Mouse (Mus musculus) kidney, embryonic 16.5 days (tissue): Measurements from ENCODE around the gene Arhgef28. TPM values are rescaled to one million over a fixed set of nuclear protein-coding genes. Genes with fewer than 3 reads are reported as not detected.

ENCODE experiments used
- ATAC-seq: fragments of 200-750 bp; cut with Nextera tagmentation; 2 replicates; pipeline ENCODE4 v1.8.0; 2017; ENCODE audit warnings: moderate TSS enrichment; ENCODE audit not compliant: low FRiP score, low TSS enrichment
- H3K27ac ChIP-seq: fragments of 300-500 bp; sonication (generic); 2 replicates; pipeline ENCODE4 v1.5.1; 2014; ENCODE audit warnings: low read length
- H3K27me3 ChIP-seq: fragments of 300-500 bp; sonication (generic); 2 replicates; pipeline ENCODE4 v1.6.1; 2014; ENCODE audit warnings: low read length, control low read depth, mixed read lengths; ENCODE audit not compliant: insufficient read depth
- H3K36me3 ChIP-seq: fragments of 300-500 bp; sonication (generic); 2 replicates; pipeline ENCODE4 v1.6.1; 2014; ENCODE audit warnings: low read length, control low read depth, mixed read lengths; ENCODE audit not compliant: insufficient read depth
- H3K4me1 ChIP-seq: fragments of 300-500 bp; sonication (generic); 2 replicates; pipeline ENCODE4 v1.6.1; 2014; ENCODE audit warnings: low read length, control low read depth, mixed read lengths; ENCODE audit not compliant: insufficient read depth
- H3K4me2 ChIP-seq: fragments of 300-500 bp; sonication (generic); replicated peaks from 2 replicates; pipeline ENCODE4 v1.6.1; 2014; ENCODE audit warnings: low read depth, low read length
- H3K4me3 ChIP-seq: fragments of 300-500 bp; sonication (generic); 2 replicates; pipeline ENCODE4 v1.5.1; 2014; ENCODE audit warnings: mild to moderate bottlenecking, low read length
- H3K9ac ChIP-seq: fragments of 300-500 bp; sonication (generic); replicated peaks from 2 replicates; pipeline ENCODE4 v1.6.1; 2014; ENCODE audit warnings: low read length
- H3K9me3 ChIP-seq: fragments of 300-500 bp; sonication (generic); 2 replicates; pipeline ENCODE4 v1.6.1; 2016; ENCODE audit warnings: low read length, control low read depth
- WGBS: fragments of 180-500 bp; shearing (Covaris S2); extraction: QIAGEN DNeasy Blood & Tissue Kit; methylation state at CpG from one replicate; pipeline ENCODE4 v1.1.7; 2014; 5-methylcytosine and 5-hydroxymethylcytosine counted together
- polyA plus RNA-seq: library from polyadenylated mRNA; unstranded; fragments of >200 nt; fragmentation: Nextera tagmentation; extraction: Ambion mirVana; gene quantifications from 2 replicates; pipeline ENCODE4 v1.2.1, GENCODE M21; 2015

The Arhgef28 gene
- polyA plus RNA-seq: 45.1 and 51.2 TPM in 2 replicates

DNA sequence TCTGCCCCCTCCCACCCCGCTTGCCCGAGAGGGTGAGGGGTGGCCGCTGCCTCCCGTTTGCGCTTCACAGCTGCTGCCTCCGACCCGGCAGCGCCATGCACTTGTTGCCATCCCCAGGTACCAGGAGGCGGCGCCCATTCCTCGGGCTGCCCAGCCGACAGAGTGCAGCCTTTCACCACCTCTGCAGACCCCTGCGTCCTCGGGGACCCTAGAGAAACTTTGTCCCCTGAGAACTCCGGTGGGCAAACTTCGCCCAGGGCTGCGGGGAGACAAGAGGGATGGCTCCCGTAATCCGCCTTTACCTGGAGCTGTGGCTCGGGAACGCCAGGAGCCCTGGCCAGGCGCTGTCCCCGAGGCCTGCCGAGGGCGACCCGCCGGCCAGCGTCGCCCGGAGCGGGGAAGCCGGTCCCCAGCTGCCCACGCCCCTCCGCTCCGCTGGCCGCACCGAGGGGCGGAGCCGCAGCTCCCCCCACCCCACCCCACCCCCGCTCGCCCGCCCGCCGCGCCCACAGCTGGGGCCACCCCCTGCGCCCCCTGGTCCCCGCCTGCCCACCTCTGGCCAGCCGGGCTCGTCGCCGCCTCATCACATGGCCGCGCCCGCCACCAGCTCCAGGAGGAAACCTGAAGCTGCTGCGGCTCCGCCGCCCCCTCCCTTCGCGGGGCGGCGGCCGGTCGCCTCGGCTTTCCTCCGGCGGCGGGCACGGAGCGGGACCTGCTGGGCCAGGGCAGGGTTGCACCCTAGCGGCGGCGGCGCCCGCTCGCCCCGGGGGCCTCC is at the start of gene Arhgef28:
Arhgef28 (minus strand) TSS at position 669 of the 775 bp plus-strand sequence.
- H3K4me3 ChIP-seq: peak within 1 kb of the TSS; percentile 66
- WGBS: under 1% methylated on average over 51 of the region's 76 CpGs
- peak; percentile 94 for ATAC-seq

DNA sequence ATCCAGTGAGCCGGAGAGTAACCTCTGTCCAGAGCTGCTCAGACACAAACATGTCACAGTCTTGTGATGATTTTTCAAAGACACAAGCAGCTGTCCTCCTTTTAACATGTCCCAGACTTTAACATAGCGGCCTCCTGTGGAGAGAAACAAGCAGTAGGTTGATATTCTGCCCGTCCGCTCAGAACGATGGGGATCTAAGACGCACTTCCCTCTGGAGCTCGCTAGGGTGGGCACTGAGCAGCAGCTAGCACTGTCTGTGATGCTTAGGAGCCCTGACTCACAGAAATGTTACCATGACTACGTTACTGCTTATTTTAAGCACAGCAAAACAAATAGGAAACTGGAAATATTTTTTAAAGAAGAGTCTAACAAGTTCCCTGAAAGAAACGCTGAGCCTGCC is 48.7 kb upstream of the Arhgef28 start:
- Histone ChIP-seq H3K27me3 (no peaks in the 10 kb centered on the region), H3K36me3 (peaks cover 55% of the 10 kb centered on the region), H3K27ac (no peak overlapping the region), H3K4me2 (no peak overlapping the region), H3K9ac (no peak overlapping the region), H3K9me3 (no peaks in the 10 kb centered on the region), H3K4me1 (no peaks in the 10 kb centered on the region), H3K4me3 (no peak overlapping the region)
- ATAC-seq: no peak
- WGBS: 78% methylated on average over 9 of the region's 9 CpGs

More for the DNA sequence above, at the start of gene Arhgef28:
- H3K9ac ChIP-seq: peak within 1 kb of the TSS; percentile 76
- peaks cover 7% of the 10 kb centered on the region for H3K4me1 ChIP-seq
- H3K9me3 ChIP-seq: no peaks in the 10 kb centered on the region
- no peaks in the 10 kb centered on the region for H3K27me3 ChIP-seq
- peak within 1 kb of the TSS; percentile 94 for H3K27ac ChIP-seq
- H3K36me3 ChIP-seq: no peaks in the 10 kb centered on the region
- peak within 1 kb of the TSS; percentile 94 for H3K4me2 ChIP-seq

DNA sequence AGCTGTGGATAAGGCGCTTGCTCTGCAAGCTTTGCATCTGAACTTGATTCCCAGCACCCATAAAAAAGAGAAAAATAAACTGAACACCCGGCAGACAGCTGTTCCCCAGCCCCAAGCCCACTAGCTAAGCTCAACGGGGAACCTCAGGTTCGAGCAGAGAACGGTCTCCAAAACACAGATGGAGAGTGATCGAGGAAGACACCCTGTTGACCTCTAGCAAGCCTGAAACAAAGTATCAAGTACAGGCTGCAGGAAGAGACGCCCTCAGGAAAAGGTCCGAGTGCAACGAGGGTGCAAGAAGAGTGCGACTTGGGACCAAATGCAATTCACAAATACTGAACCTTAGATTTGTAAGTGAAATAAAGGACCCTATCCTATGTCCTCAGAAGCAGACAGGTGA is 43.4 kb upstream of the Arhgef28 start:
- H3K9me3 ChIP-seq: no peaks in the 10 kb centered on the region
- H3K4me3 ChIP-seq: no peak overlapping the region
- no peak overlapping the region for H3K27ac ChIP-seq
- ATAC-seq: no peak
- no peak overlapping the region for H3K9ac ChIP-seq
- H3K27me3 ChIP-seq: no peaks in the 10 kb centered on the region
- H3K36me3 ChIP-seq: peaks cover 49% of the 10 kb centered on the region
- no peak overlapping the region for H3K4me2 ChIP-seq
- no peaks in the 10 kb centered on the region for H3K4me1 ChIP-seq
- WGBS: 85% methylated on average over 10 of the region's 10 CpGs

DNA sequence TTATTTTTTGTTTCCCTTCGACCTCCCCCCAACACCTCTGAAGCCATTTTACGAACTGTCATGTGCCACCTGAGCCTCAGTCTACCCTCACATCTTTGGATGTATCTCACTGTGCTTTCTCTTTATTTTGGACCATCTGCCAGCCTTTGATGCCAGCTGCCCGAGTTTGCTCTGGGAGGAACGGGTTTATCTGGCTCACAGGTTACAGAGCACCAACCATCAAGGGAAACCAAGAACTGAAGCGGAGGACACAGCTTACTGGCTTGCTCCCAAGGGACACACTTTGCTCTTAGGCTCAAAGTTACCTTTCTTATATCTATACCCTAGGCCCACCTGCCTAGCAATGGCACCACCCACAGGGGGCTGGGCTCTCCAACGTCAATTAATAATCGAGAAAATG is 39.1 kb upstream of the Arhgef28 start:
- WGBS: 66% methylated on average over 7 of the region's 7 CpGs
- H3K27me3 ChIP-seq: no peaks in the 10 kb centered on the region
- no peak overlapping the region for H3K27ac ChIP-seq
- no peak overlapping the region for H3K4me2 ChIP-seq
- H3K9me3 ChIP-seq: no peaks in the 10 kb centered on the region
- H3K9ac ChIP-seq: no peak overlapping the region
- H3K4me3 ChIP-seq: no peak overlapping the region
- H3K4me1 ChIP-seq: no peaks in the 10 kb centered on the region
- peaks cover 21% of the 10 kb centered on the region for H3K36me3 ChIP-seq
- ATAC-seq: no peak

DNA sequence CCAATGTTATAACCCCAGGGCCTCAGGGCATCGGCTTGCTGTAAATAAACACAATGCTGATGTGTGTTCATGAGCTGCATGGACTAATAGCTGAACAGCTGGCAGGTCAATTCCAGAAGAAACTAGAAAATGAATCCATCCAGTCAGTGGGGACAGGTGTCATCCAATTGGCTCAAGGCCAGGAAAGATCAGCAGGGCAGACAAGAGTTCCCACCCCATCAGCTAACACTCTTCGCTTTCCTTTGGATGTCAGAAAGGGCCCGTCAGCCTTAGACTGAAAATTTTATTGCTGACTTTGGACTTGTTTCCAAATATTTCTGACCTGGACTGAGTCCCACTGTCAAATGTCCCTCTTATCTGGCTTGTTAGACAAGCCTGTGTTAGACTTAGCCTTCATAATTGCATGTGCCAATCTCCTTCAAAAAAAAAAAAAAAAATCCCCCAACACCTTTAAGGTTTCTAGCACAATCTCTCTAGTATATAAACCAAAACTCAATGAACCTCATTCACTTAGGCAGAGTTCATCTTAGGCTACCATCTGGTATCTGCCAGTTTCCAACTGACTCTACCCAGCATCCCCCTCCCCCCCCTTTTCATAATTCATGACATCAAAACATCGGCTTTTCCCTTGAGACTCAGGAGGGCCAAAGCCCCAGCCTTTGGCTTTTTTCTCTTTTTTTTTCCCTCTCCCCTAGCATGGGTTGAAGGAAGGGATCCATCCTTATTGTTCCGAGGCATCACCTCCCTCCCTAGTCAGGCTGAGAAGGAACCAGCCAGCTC is 38.5 kb upstream of the Arhgef28 start:
- Histone ChIP-seq H3K9ac (no peak overlapping the region), H3K9me3 (no peaks in the 10 kb centered on the region), H3K27me3 (no peaks in the 10 kb centered on the region), H3K4me1 (no peaks in the 10 kb centered on the region), H3K27ac (no peak overlapping the region), H3K4me3 (no peak overlapping the region), H3K36me3 (peaks cover 15% of the 10 kb centered on the region), H3K4me2 (no peak overlapping the region)
- 59% methylated on average over 5 of the region's 5 CpGs for WGBS
- ATAC-seq: no peak

DNA sequence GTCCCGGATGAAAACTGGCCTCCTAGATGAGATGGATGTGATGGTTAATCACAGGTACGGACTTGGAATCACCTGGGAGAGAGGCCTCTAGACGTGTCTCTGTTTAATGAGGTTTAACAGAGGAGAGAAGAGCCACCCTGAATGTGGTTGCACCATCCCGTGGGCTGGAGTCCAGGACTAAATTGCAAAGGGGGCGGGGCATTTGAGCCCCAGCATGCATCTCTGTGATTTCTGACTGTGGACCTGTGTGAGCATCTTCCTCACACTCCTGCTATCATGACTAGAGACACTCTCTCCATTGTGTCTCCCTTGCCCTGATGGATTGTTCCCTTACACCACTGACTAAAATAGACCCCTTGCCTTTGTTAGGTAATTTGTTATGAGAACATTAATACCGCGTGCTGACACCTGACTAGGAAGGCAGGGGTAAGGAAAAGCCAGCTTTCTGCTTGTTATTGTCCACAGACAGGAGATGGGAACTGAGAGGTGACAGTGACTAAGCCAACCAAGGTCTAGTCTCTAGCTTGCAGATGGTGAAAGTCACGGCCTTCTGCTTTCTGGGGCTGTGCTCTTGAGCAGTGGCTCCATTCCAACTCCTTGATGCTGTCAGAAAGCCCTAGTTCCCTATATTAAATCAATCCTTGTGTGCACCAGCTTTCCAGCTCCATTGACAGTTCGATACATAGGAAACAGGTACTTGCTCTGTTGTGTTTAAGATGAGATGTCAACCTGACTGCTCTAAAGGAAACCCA is 35.5 kb upstream of the Arhgef28 start:
- Histone ChIP-seq H3K27me3 (no peaks in the 10 kb centered on the region), H3K27ac (no peak overlapping the region), H3K4me3 (no peak overlapping the region), H3K4me1 (no peaks in the 10 kb centered on the region), H3K9ac (no peak overlapping the region), H3K9me3 (no peaks in the 10 kb centered on the region), H3K4me2 (no peak overlapping the region), H3K36me3 (no peaks in the 10 kb centered on the region)
- WGBS: 68% methylated on average over 9 of the region's 9 CpGs
- no peak for ATAC-seq

DNA sequence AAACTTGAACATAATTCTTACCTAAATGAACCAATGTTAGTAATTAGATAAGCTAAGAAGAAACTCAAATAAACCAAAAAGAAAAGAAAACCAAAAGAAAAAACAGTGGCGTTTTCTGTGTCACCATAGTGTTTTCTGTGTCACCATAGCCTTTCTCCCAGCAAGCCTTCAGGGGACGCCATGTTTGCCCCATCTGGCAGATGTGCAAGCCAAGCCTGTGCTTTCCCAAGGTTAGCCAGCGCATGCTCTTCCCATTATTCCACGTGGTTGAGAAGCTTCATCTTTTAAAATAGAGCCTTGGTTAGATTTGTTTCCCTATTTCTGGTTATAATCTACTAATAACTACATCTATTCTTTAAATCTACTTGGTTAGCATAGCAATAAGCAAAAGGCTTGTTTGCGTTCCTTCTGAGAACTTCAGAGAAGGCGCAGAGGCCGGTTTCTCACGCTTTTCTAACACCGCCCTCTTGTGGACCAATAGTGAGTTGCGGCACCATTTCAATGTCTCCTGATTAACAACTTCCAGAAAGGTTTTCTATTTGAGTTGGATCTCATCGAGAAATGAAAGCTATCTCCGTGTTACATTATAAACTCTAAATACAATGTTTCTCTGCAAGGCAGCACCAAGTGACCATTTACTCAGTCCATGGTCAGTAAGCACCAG is 33.9 kb upstream of the Arhgef28 start:
- ATAC-seq: no peak
- H3K9me3 ChIP-seq: no peaks in the 10 kb centered on the region
- no peaks in the 10 kb centered on the region for H3K36me3 ChIP-seq
- H3K27me3 ChIP-seq: no peaks in the 10 kb centered on the region
- H3K4me1 ChIP-seq: no peaks in the 10 kb centered on the region
- H3K4me2 ChIP-seq: no peak overlapping the region
- H3K27ac ChIP-seq: no peak overlapping the region
- 20% methylated on average over 12 of the region's 12 CpGs for WGBS
- H3K4me3 ChIP-seq: no peak overlapping the region
- H3K9ac ChIP-seq: no peak overlapping the region

DNA sequence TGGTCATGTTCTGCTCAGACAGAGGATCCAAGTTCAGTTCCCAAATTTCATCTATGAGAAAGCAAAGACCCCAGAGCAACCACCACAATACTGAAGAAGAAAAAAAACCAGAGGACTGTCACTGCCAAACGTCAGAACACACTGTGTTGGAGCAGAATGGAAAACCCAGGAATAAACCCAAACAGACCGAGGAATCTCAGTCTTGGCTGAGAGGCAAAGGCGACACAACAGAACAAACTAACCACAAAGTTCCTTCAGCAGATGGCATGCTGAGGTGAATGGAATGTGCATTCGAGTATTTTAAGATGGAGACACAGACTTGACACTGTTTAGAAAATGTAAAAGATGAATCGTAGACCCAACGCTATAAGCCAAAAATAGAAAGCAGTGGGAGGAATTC is 29.2 kb upstream of the Arhgef28 start:
- WGBS: 78% methylated on average over 6 of the region's 6 CpGs

DNA sequence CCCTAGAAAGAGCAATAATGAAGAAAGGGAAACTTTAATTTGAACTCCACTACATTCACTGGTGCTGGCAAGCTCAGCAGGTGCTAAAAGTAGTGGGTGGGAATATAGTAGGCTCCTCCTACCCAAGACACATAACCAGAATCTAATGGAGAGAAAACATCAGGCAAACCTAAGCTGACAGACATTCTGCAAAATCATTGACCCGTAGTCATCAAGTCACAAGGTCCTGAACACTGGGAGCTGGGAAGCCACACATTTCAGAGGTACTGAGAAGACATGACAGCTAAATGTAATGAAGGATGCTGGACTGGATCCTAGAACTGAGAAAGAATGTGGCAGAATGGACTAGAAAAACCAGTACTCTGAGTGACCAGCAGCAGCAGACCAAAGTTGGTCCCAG is 24.3 kb upstream of the Arhgef28 start:
- ATAC-seq: no peak
- Histone ChIP-seq H3K4me2 (no peak overlapping the region), H3K4me1 (no peaks in the 10 kb centered on the region), H3K27ac (no peak overlapping the region), H3K36me3 (no peaks in the 10 kb centered on the region), H3K9me3 (no peaks in the 10 kb centered on the region), H3K4me3 (no peak overlapping the region), H3K9ac (no peak overlapping the region), H3K27me3 (no peaks in the 10 kb centered on the region)
- WGBS: 93% methylated on average over 1 of the region's 1 CpGs

More for the DNA sequence above, 29.2 kb upstream of the Arhgef28 start:
- H3K27me3 ChIP-seq: no peaks in the 10 kb centered on the region
- no peak overlapping the region for H3K9ac ChIP-seq
- no peaks in the 10 kb centered on the region for H3K36me3 ChIP-seq
- no peak overlapping the region for H3K4me2 ChIP-seq
- H3K4me3 ChIP-seq: no peak overlapping the region
- H3K27ac ChIP-seq: no peak overlapping the region
- ATAC-seq: no peak
- no peaks in the 10 kb centered on the region for H3K9me3 ChIP-seq
- H3K4me1 ChIP-seq: no peaks in the 10 kb centered on the region
